Mouse (Mus musculus) lung, embryonic 14.5 days (tissue): ENCODE measurements around the gene Ckb. TPM values are rescaled to one million over a fixed set of nuclear protein-coding genes. Genes with fewer than 3 reads are reported as not detected.
"Not testable (repeated sequence)": the region's sequence is repeated elsewhere in the genome, so short reads cannot be mapped to it uniquely, and the experiment has no call there.

Source experiments
- ATAC-seq: fragments of 200-750 bp; cut with Nextera tagmentation; 2 replicates; pipeline ENCODE4 v1.8.0; 2017; ENCODE audit warnings: mild to moderate bottlenecking, moderate TSS enrichment, moderate library complexity; ENCODE audit not compliant: insufficient read depth
- DNase-seq: peaks from one replicate; pipeline ENCODE4 v3.0.0-alpha.2; 2015
- H3K27ac ChIP-seq: fragments of 300-500 bp; sonication (generic); 2 replicates; pipeline ENCODE4 v1.5.1; 2014; ENCODE audit warnings: low read depth, mild to moderate bottlenecking, moderate library complexity
- H3K27me3 ChIP-seq: fragments of 300-500 bp; sonication (generic); 2 replicates; pipeline ENCODE4 v1.6.1; 2014; ENCODE audit warnings: low read length, control low read depth; ENCODE audit not compliant: insufficient read depth
- H3K36me3 ChIP-seq: fragments of 300-500 bp; sonication (generic); 2 replicates; pipeline ENCODE4 v1.6.1; 2014; ENCODE audit warnings: control low read depth; ENCODE audit not compliant: insufficient read depth
- H3K4me1 ChIP-seq: fragments of 300-500 bp; sonication (generic); 2 replicates; pipeline ENCODE4 v1.6.1; 2014; ENCODE audit warnings: antibody characterized with exemption, control low read depth; ENCODE audit not compliant: insufficient read depth
- H3K4me2 ChIP-seq: fragments of 300-500 bp; sonication (generic); 2 replicates; pipeline ENCODE4 v1.6.1; 2014; ENCODE audit warnings: mild to moderate bottlenecking
- H3K4me3 ChIP-seq: fragments of 300-500 bp; sonication (generic); 2 replicates; pipeline ENCODE4 v1.5.1; 2014; ENCODE audit warnings: low read depth, low read length
- H3K9ac ChIP-seq: fragments of 300-500 bp; sonication (generic); 2 replicates; pipeline ENCODE4 v1.6.1; 2014
- H3K9me3 ChIP-seq: fragments of 300-500 bp; sonication (generic); 2 replicates; pipeline ENCODE4 v1.6.1; 2016; ENCODE audit warnings: low read depth, low read length, control low read depth
- CTCF ChIP-seq: IDR thresholded peaks from 2 replicates; pipeline ENCODE4 v1.5.1; 2016; ENCODE audit warnings: antibody characterized with exemption, low read depth
- WGBS: fragments of 180-500 bp; shearing (Covaris S2); extraction: QIAGEN DNeasy Blood & Tissue Kit; methylation state at CpG from one replicate; pipeline ENCODE4 v1.1.7; 2014; 5-methylcytosine and 5-hydroxymethylcytosine counted together
- polyA plus RNA-seq: library from polyadenylated mRNA; unstranded; fragments of >200 nt; fragmentation: Nextera tagmentation; extraction: Ambion mirVana; gene quantifications from 2 replicates; pipeline ENCODE4 v1.2.1, GENCODE M21; 2014

Gene Ckb
- polyA plus RNA-seq, 1 experiment from 2014 or later, result 217 TPM

DNA sequence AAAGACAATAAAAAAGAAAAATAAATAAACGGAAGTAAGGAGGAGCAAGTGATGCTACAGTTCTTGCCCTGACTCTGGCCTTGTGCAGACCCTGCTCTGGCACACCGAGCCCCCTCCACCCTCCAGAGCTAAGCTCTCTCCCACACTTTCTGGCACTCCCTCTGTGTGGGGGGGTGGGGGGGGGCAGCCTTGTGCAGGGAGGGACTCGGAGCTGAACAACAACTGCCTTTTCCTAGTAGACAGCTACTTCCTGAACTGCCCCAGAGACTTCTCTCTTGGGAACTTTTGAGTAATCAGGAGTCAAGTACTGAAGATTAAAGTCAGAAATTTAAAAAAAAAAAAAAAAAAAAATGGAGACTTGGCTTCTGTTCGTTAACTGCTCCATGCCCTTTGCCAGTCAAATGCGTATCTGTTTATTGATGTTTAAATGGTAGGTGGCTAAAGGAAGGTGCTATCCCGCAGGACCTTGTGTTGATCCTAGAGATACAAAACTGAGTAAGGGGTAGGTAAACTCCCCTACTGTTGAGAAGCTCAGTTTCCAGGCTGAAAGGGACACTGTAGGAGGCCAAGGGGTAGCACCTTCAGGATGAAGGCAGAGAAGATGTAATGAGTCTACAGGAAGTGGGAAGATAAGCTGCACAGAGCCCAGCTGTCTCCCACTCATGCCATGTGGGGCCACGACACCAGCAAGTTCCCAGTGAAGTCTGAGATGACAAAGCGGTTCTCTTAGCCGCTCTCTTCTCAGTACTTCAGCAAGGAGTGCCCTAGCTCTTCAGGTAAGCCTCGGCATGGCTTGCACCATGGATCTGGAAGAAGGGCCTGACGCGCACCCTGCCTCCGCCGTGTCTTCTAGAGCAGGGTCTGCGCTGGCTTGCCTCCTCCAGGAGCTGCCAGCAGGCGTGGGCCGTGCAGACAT is 8.7 kb downstream of the Ckb start:
- 24% methylated on average over 17 of the region's 17 CpGs for WGBS
- H3K4me3 ChIP-seq, result no peak overlapping the region
- peaks cover 19% of the 10 kb centered on the region for H3K4me1 ChIP-seq
- peaks cover 26% of the 10 kb centered on the region; the same call in 1 of the 2 replicates for H3K36me3 ChIP-seq
- no peak; the same call in 1 of the 2 replicates for ATAC-seq
- H3K9me3 ChIP-seq, result no peaks in the 10 kb centered on the region
- H3K4me2 ChIP-seq, result peak overlapping the region; percentile 29
- no peak for TF ChIP-seq CTCF
- H3K27ac ChIP-seq, result peak overlapping the region; percentile 81
- H3K27me3 ChIP-seq, result no peaks in the 10 kb centered on the region
- no peak overlapping the region for H3K9ac ChIP-seq
- no peak for DNase-seq

DNA sequence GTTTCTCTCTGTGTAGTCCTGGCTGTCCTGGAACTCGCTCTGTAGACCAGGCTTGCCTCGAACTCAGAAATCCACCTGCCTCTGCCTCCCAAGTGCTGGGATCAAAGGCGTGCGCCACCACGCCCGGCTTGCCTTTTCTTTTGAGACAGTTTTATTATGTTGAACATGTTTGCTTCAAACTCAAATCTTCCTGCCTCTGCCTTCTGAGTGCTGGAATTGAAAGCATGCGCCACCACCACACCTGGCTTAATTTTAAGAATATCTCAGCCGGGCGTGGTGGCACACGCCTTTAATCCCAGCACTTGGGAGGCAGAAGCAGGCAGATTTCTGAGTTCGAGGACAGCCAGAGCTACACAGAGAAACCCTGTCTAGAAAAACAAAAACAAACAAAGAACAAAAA is 10.6 kb downstream of the Ckb start:
- not testable (repeated sequence) for ATAC-seq
- WGBS, result 95% methylated on average over 11 of the region's 11 CpGs

DNA sequence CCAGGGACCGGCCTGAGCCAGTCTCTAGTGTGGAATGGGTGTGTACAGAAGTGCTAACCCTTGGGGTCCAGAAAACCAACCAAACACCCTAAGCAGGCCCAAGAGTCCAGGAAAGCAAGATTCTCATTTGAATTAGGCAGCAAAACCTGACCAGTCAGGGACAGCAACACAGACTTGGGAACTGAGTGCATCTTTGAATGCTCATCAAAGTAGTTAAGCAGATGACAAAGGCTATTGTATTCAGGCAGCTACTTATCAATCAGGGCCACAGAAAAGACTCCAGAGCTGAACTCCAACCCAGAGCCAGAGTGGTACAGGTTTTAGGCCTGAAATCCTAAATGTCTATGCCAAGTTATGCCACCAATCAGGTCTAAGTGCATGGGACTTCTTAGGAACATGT is 11.5 kb downstream of the Ckb start:
- Histone ChIP-seq H3K27me3 (no peaks in the 10 kb centered on the region), H3K4me3 (no peak overlapping the region), H3K9ac (no peak overlapping the region), H3K9me3 (no peaks in the 10 kb centered on the region), H3K4me1 (peaks cover 19% of the 10 kb centered on the region), H3K27ac (no peak overlapping the region), H3K4me2 (no peak overlapping the region), H3K36me3 (peaks cover 48% of the 10 kb centered on the region)
- no peak for ATAC-seq
- 97% methylated on average over 1 of the region's 1 CpGs for WGBS
- TF ChIP-seq CTCF, result no peak
- DNase-seq, result no peak

More for the DNA sequence above, 10.6 kb downstream of the Ckb start:
- not testable (repeated sequence) for H3K4me2 ChIP-seq, DNase-seq, H3K27me3 ChIP-seq, H3K4me3 ChIP-seq, H3K9ac ChIP-seq, H3K9me3 ChIP-seq, H3K27ac ChIP-seq
- Histone ChIP-seq H3K4me1 (peaks cover 19% of the 10 kb centered on the region), H3K36me3 (peaks cover 39% of the 10 kb centered on the region)

DNA sequence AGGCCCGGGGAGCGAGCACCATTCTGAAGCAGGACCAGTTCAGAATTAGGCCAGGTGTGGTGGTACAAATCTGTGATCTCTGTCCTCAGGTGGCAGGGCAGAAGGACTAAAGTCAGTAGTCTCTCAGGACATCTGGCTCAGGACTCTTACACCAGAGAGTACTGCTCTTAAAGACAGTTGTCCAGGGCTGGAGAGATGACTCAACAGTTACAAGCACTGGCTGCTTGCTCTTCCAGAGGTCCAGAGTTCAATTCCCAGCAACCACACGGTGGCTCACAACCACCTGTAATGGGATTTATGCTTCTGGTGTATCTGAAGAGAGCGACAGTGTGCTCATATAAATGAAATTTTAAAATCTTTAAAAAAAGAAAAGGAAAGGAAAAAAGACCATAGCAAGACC is 12.8 kb downstream of the Ckb start:
- H3K36me3 ChIP-seq, result peaks cover 61% of the 10 kb centered on the region
- TF ChIP-seq CTCF, result no peak
- no peak overlapping the region for H3K9ac ChIP-seq
- ATAC-seq (no peak), DNase-seq (no peak)
- H3K4me1 ChIP-seq, result peaks cover 10% of the 10 kb centered on the region; the same call in 1 of the 2 replicates
- H3K27me3 ChIP-seq, result no peaks in the 10 kb centered on the region
- no peaks in the 10 kb centered on the region for H3K9me3 ChIP-seq
- no peak overlapping the region for H3K4me2 ChIP-seq
- 92% methylated on average over 4 of the region's 4 CpGs for WGBS
- H3K27ac ChIP-seq, result no peak overlapping the region
- no peak overlapping the region for H3K4me3 ChIP-seq

DNA sequence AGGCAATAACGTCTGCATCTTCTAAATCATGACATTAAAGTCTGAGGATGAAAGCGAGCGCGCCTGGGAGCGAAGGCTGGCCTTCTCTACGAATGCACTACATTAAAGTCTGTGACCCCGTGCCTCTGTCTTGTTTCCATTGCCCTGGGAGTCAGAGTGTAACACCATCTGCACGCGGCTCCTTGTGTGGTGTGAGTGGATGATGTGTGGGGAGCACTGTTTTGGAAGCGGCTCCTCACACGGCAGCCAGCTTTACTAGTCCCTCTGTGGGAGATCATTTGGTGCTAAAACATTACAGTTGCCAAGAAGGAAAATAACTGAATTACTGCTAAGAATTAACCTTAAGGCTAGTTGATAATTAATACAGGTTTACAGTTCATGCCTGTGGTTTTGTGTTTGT is 16.4 kb downstream of the Ckb start:
- 91% methylated on average over 11 of the region's 11 CpGs for WGBS
- no peak overlapping the region for H3K9ac ChIP-seq
- no peak for TF ChIP-seq CTCF
- no peaks in the 10 kb centered on the region for H3K4me1 ChIP-seq
- H3K4me2 ChIP-seq, result no peak overlapping the region
- no peak overlapping the region for H3K4me3 ChIP-seq
- H3K9me3 ChIP-seq, result no peaks in the 10 kb centered on the region
- H3K36me3 ChIP-seq, result peaks cover 75% of the 10 kb centered on the region
- H3K27ac ChIP-seq, result no peak overlapping the region
- ATAC-seq (no peak), DNase-seq (no peak)
- no peaks in the 10 kb centered on the region for H3K27me3 ChIP-seq

DNA sequence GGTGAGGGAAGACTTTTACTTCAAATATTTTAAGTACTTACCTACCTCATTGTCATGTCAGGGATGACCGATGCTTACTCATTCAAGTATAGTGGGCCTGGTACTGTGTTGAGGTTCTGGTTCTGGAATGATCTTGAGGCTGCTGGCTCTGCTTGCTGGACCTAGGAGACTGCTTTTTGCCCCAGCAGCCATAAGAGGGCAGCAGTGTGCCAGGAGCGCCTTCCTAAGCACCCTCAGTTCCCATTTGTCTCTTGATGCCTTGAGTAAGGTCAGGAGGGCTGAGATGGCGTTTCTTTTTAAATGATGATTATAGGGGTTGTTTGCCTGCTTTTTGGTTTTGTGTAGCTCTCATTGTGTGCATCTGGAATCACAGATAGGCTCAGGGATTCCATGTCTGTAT is 18.7 kb downstream of the Ckb start:
- ATAC-seq (no peak), DNase-seq (peak; percentile 85)
- H3K9ac ChIP-seq, result no peak overlapping the region
- no peak overlapping the region for H3K4me2 ChIP-seq
- no peaks in the 10 kb centered on the region for H3K4me1 ChIP-seq
- peaks cover 82% of the 10 kb centered on the region for H3K36me3 ChIP-seq
- 30% methylated on average over 3 of the region's 3 CpGs for WGBS
- H3K9me3 ChIP-seq, result no peaks in the 10 kb centered on the region
- H3K27ac ChIP-seq, result no peak overlapping the region
- H3K4me3 ChIP-seq, result no peak overlapping the region
- TF ChIP-seq CTCF, result peak; percentile 86
- H3K27me3 ChIP-seq, result no peaks in the 10 kb centered on the region

DNA sequence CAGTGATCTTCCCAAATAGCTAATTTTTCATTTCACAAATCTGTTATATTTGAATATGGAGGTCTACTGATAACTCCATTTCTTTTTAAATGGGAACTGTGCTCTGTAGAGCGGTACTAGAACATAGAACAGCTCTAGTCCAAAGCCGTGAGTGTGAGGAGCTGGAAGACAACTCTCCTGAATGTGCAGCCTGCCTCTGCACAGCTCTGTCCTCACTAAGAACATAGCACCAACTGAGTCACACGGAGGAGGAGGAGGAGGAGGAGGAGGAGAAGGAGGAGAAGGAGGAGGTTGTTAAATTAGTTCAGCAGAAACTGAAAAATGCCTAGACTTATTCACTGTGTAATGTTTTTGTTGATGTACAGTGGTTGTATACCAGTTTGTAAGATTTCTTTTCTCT is 19.2 kb downstream of the Ckb start:
- peaks cover 87% of the 10 kb centered on the region for H3K36me3 ChIP-seq
- no peak overlapping the region for H3K9ac ChIP-seq
- no peak for TF ChIP-seq CTCF
- H3K9me3 ChIP-seq, result no peaks in the 10 kb centered on the region
- no peak overlapping the region for H3K4me3 ChIP-seq
- DNase-seq, result no peak
- no peak overlapping the region for H3K4me2 ChIP-seq
- ATAC-seq, result no peak
- no peak overlapping the region for H3K27ac ChIP-seq
- no peaks in the 10 kb centered on the region for H3K27me3 ChIP-seq
- WGBS, result 86% methylated on average over 3 of the region's 3 CpGs
- H3K4me1 ChIP-seq, result no peaks in the 10 kb centered on the region
